Comparison of ENCODE assay signal across 12 mouse cellular contexts in the genomic region with DNA sequence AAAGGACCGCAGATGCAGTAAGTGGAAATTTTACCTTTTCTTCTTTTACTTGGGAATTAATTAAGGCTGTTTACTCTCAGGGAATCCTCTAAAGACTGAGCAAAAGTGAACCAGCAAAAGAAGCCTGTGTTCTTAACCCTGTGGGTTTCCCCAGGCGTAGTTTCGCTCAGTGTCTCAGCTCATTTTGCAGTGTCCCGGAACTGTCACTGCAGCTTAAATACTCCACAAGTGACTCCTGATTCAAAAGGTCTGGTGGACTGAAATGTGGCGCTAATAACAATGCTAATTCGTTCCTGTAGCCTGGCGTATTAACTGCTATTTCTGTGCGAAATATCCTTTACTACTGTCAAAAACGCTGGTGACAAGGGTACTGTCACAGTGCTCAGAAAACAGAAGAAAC. TPM values are rescaled to one million over a fixed set of nuclear protein-coding genes. Genes with fewer than 3 reads are reported as not detected.
DNase-seq lines count a peak whose midpoint lies in the region; ATAC-seq and TF ChIP-seq lines count a peak whose summit lies in the region.
"Had no signal": no experiment of that assay in that cellular context is flagged by ENCODE, and none has a peak within 500 bp of the region (broad histone marks: within the 10 kb centered on the region; RNA-seq: fewer than 3 reads in every experiment).

No protein-coding gene starts in this region.

- peak; percentile 29 for DNase-seq in kidney, postnatal 0 days (ENCODE audit: low spot score)
- DNase-seq in kidney, adult 8-10 months = no peak
- peak; percentile 60 for DNase-seq in hindlimb bud, embryonic 11.5 days (ENCODE audit: extremely low spot score, low read depth, low spot score)
- DNase-seq in left cerebral cortex, adult 9 months (ENCODE audit: low spot score in 2 of 2) = no peak
- no peak for DNase-seq in yolk sac, embryonic 10.5 days (ENCODE audit: low spot score)
- DNase-seq: adrenal gland, postnatal 36 days; cerebellum, postnatal 14 days; thymus, adult 2 months had no signal

- 0 out of 2 replicates have a peak, but pooled peaks have one; percentile 3 for ATAC-seq in kidney, postnatal 0 days (replicated peaks; ENCODE audit: low FRiP score, low read depth)
- peak; percentile 52; the same call in 1 of the 2 replicates for ATAC-seq in embryonic facial prominence, embryonic 12.5 days (ENCODE audit: insufficient number of reproducible peaks, insufficient read depth, low FRiP score, low TSS enrichment)
- ATAC-seq in neural tube, embryonic 13.5 days (ENCODE audit: low read depth) = 0 out of 2 replicates have a peak, but pooled peaks have one; percentile 16
- ATAC-seq: intestine, embryonic 16.5 days had no signal

- no peak for TF ChIP-seq CTCF in kidney, postnatal 0 days (IDR thresholded peaks at IDR 0.05; ENCODE audit: low read depth)

- no peaks in the 10 kb centered on the region for H3K36me3 ChIP-seq in kidney, postnatal 0 days (ENCODE audit: insufficient read depth, low read length)
- H3K36me3 ChIP-seq in embryonic facial prominence, embryonic 12.5 days = no peaks in the 10 kb centered on the region
- no peaks in the 10 kb centered on the region for H3K36me3 ChIP-seq in neural tube, embryonic 13.5 days
- H3K36me3 ChIP-seq: G1E had no signal

- no peak overlapping the region for H3K27ac ChIP-seq in kidney, postnatal 0 days
- peak overlapping the region; percentile 88 for H3K27ac ChIP-seq in embryonic facial prominence, embryonic 12.5 days
- peak overlapping the region; percentile 30; the same call in 1 of the 2 replicates for H3K27ac ChIP-seq in neural tube, embryonic 13.5 days (replicated peaks)

- H3K27me3 ChIP-seq in kidney, postnatal 0 days (ENCODE audit: insufficient read depth, low read length) = no peaks in the 10 kb centered on the region
- no peaks in the 10 kb centered on the region for H3K27me3 ChIP-seq in embryonic facial prominence, embryonic 12.5 days
- no peaks in the 10 kb centered on the region for H3K27me3 ChIP-seq in neural tube, embryonic 13.5 days

- H3K9ac ChIP-seq in kidney, postnatal 0 days (ENCODE audit: low read depth, low read length) = 0 out of 2 replicates have a peak overlapping the region, but pooled peaks have one; percentile 13
- peak overlapping the region; percentile 45 for H3K9ac ChIP-seq in embryonic facial prominence, embryonic 12.5 days
- no peak overlapping the region for H3K9ac ChIP-seq in neural tube, embryonic 13.5 days

- 39% methylated on average over 9 of the region's 9 CpGs for WGBS in kidney, postnatal 0 days
- 14% methylated on average over 9 of the region's 9 CpGs for WGBS in embryonic facial prominence, embryonic 12.5 days
- 65% methylated on average over 9 of the region's 9 CpGs for WGBS in neural tube, embryonic 13.5 days

- no peaks in the 10 kb centered on the region for H3K9me3 ChIP-seq in kidney, postnatal 0 days (replicated peaks; ENCODE audit: low read length)
- no peaks in the 10 kb centered on the region for H3K9me3 ChIP-seq in embryonic facial prominence, embryonic 12.5 days
- H3K9me3 ChIP-seq in neural tube, embryonic 13.5 days = no peaks in the 10 kb centered on the region
- H3K9me3 ChIP-seq: G1E had no signal

- H3K4me2 ChIP-seq in kidney, postnatal 0 days (ENCODE audit: low read length) = peak overlapping the region; percentile 34
- peak overlapping the region; percentile 50 for H3K4me2 ChIP-seq in embryonic facial prominence, embryonic 12.5 days (replicated peaks)
- peak overlapping the region; percentile 48 for H3K4me2 ChIP-seq in neural tube, embryonic 13.5 days

- H3K4me1 ChIP-seq in kidney, postnatal 0 days (replicated peaks; ENCODE audit: insufficient read depth, low read length) = no peaks in the 10 kb centered on the region
- H3K4me1 ChIP-seq in embryonic facial prominence, embryonic 12.5 days = no peaks in the 10 kb centered on the region
- H3K4me1 ChIP-seq in neural tube, embryonic 13.5 days (replicated peaks) = peaks cover 15% of the 10 kb centered on the region

- H3K4me3 ChIP-seq in kidney, postnatal 0 days (replicated peaks; ENCODE audit: low read depth, low read length) = no peak overlapping the region
- peak overlapping the region; percentile 44 for H3K4me3 ChIP-seq in embryonic facial prominence, embryonic 12.5 days
- H3K4me3 ChIP-seq in neural tube, embryonic 13.5 days = peak overlapping the region; percentile 19

RNA-seq across cellular contexts. Expression of a gene that starts 0.5 kb away (rescaled TPM):
- 11.2 and 13.8 TPM in 2 replicates for polyA plus RNA-seq in kidney, postnatal 0 days (2015; fragmentation: Nextera tagmentation; extraction: Ambion mirVana)
- 66.3 and 71.9 TPM in 2 replicates for polyA plus RNA-seq in embryonic facial prominence, embryonic 12.5 days (2016; fragmentation: Nextera tagmentation; extraction: Ambion mirVana)
- 16.2 and 19.1 TPM in 2 replicates for polyA plus RNA-seq in neural tube, embryonic 13.5 days (2015; fragmentation: Nextera tagmentation; extraction: Ambion mirVana)
- polyA plus RNA-seq: G1E had no signal

Comparison
In these comparisons a context has a peak if more than half of its experiments do, and no peak if none do; other contexts are left out.
1. DNase-seq: peak in kidney, postnatal 0 days (single experiment) and hindlimb bud, embryonic 11.5 days (single experiment); none in kidney, adult 8-10 months (0 of 2), left cerebral cortex, adult 9 months (0 of 2) and yolk sac, embryonic 10.5 days (single experiment).
2. Peak in every context shown above with its lines, with median percentiles within 50 percentile points of each other: ATAC-seq and H3K4me2 ChIP-seq.